Mouse (Mus musculus) retina, embryonic 14.5 days (tissue): ENCODE results near the gene Maml3.

Experiments used
- DNase-seq: peaks from one replicate; pipeline ENCODE4 v3.0.0-alpha.2; 2015; ENCODE audit warnings: low spot score

The Maml3 gene

DNA sequence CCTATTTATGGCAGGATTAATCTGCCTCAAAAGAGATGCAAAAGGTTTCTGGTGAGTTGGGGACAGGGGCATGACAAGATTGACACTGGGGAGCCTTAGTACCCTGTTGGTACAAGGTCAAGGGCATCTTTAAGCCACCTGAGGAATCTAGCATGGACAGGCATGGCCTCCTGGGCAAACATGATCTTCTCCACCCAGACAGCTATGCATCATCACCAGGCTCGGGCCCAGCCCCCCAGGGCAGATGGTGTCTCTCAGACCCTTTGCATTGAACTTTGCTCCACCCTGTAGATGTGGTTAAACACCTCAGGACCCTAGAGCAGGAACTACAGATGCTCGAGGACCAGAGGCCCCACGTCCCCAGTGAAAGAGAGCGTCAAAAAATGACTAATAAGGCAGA is 444.8 kb downstream of the Maml3 start, which contains the start of gene Mgst2:
Gene Mgst2 (plus strand): TSS at position 301 of the 400 bp plus-strand sequence.
- no peak for DNase-seq

- no peak for DNase-seq
Observed at GRCm38 (mm10) chr3:51659415-51659814, 445.5 kb downstream of the Maml3 start.

- DNase-seq, result no peak
Observed at GRCm38 (mm10) chr3:51654303-51655055, 450.4 kb downstream of the Maml3 start.

- peak; percentile 61 for DNase-seq
Observed at GRCm38 (mm10) chr3:51652701-51653100, 452.2 kb downstream of the Maml3 start.

DNA sequence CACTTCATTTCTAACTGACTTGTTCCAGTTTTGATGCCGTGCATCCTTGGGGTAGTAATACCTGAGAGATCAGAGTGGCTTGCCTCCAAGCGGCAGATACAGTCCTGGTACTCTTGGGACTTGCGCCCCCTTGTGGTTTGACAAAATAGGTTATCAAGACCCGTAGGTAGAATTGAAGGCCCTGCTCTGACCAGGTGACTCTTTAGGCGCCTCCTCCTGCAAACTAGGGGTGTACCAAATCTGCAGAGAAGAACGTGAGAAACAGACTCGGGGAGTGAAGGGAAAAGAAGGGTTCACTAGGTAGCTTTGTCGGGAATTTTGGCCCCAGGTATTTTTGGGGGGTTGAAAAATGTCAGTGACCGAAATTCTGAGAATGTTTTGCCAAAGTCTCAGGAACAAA is 452.6 kb downstream of the Maml3 start:
- peak; percentile 91 for DNase-seq

DNA sequence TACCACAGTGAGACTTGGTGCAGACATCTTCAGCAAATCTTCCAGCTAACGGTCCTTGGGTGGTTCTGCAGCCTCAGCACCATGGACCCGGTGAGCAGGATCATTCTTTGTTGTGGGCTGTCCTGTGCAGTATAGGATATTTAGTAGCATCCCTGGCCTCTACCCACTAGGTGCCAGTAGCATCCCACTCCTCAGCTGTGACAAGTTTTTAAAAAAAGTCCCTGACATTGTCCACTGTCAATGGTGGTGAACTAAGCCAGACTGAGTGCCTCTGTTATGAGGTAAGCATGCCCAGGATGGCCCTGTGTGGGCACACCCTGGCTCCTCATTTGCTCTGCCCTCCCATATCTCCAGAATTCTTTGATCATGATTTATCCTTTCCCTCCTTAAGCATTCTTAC is 453.7 kb downstream of the Maml3 start:
- peak; percentile 48 for DNase-seq

- no peak for DNase-seq
Observed at GRCm38 (mm10) chr3:51649986-51650385, 454.9 kb downstream of the Maml3 start.

DNA sequence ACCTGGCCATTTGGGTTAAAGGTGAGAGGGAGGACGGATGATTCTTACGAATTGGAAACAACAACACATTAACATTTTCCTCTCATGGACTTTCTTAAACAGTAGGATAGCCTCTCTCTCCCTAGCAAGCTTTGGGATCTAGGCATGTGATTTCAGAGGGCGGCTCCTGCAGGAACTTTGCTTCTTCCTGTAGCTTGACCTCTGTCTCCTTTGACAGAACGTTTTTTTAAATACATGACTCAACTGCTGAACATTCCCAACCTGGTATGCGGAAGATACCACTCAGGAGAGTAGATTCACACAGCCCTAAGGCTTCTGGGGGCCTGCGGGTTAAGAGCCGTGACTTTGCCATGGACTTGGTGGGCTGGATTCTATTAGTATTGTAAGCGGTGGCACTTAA is 455.4 kb downstream of the Maml3 start:
- DNase-seq, result no peak

DNA sequence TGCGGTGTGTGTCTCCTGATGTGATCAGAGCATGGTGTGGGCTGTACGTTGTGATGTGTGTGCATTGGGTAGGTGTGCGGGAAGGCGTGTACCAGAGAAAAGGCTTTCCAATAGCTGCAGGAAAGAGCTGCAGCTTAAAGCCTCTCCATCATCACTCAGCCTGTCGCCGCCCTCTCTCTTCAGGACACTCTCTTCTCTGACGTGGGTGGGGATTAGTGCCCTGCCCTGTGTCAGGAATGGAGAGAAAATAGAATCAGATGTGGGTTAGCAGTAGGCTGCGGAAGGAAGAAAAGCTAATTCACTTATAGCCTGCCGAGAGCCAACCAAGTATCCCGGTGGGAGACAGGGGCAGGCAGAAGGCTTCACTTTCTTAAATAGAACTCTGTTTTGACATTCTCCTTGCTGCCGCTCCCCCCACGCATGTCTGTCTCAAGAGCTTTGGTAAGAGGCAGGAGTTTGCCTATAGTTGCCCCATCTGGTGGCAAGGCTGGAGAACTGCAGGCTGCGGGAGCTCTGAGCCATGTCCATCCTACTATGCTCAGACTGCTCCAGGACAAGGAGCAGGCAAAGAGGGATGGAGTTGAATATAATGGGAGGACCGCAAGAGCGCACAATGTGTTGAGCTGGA is 456.7 kb downstream of the Maml3 start:
- DNase-seq, result peak; percentile 90

- peak; percentile 61 for DNase-seq
Observed at GRCm38 (mm10) chr3:51647356-51647755, 457.5 kb downstream of the Maml3 start.

DNA sequence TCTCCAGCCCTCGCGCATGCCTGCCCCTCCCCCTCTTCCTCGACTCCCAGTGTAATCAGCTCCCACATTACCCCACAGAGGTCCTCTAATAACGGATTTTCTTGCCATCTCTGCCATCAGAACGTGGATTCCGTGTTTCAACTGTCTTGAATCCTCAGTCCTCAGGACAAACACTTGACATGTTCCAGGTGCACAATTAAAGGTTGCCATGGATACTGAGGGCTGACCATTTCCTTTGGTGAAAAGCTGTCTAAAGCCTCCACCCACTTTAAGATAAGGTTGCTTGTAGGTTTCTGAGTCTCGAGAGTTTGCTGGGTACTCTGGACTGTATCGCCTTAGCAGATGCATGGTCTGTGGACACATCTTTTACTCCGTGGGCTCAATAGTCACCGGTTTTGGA is 458.6 kb downstream of the Maml3 start:
- DNase-seq, result no peak

DNA sequence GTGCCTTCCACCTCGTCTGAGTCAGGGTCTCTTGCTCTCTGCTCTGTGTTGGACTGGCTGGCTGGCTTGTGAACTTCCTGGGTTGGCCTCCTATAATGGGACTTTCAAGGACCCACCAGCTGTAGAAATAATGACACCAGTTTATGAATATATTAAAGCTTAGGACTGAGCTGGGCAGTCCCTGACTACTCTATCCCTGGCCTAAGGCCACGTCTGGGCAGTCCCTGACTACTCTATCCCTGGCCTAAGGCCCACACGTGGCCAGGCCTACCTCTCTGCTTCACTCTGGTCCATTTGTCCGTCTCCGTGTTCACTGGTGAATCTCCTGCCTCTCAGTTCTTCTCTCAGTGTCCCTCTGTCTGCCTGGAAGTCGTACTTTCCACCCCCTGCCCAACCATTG is 459.4 kb downstream of the Maml3 start:
- no peak for DNase-seq

DNA sequence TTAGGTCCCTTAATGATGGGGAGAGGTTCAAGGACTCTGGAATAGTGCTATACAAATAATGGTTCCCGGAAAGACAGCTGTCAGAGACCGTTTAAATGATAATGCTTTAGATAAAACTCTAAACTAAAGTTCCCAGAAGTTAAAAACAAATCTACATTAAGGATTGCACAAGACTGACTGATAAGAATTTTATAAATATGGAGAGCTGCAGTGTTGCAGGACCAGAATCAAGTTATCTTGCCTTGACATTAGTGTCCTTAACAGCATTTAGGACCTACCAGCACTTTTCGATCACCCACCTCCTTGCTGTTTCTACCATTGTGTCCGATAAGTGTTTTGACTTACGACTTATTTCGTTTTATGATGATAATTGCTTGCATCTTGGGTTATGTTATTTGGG is 466.6 kb downstream of the Maml3 start:
- DNase-seq, result no peak

DNA sequence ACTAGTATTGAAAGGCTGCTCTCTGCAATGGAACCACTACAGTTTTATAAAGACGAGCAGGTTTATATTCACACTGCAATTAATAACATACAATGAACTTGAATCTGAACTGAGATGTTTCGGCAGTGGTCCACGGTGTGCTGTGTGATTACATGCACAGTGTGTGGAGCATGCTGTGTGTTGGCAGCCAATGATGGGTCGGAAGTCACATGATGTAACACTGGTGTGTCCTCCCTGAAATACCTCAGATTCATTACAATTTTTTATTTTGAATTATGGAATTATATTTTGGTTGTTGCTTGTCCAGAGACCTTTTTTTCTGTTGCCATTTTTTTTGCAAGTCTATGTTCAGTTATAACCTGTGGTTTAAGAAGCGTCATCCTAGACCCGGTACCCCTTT is 467.6 kb downstream of the Maml3 start:
- no peak for DNase-seq

DNA sequence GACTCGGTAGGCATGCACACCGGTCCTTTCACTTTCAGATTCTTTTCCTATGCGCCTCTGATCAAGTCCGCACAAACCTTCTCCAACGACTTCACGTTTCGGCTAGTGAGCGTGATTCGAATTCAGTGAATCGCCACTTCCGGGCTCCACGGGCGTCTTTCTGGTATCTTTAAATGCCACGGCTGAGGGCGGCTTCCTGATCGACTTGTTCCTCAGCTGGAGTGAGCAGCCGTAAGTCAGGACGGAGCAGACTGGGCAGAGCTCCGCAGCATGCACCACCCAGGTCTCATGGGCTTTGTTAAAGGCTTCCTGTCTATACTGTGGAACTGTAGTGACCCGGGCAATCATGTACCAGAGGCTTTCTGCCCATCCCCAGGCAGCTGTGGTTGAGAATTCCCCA is 468.2 kb downstream of the Maml3 start:
- DNase-seq, result no peak

DNA sequence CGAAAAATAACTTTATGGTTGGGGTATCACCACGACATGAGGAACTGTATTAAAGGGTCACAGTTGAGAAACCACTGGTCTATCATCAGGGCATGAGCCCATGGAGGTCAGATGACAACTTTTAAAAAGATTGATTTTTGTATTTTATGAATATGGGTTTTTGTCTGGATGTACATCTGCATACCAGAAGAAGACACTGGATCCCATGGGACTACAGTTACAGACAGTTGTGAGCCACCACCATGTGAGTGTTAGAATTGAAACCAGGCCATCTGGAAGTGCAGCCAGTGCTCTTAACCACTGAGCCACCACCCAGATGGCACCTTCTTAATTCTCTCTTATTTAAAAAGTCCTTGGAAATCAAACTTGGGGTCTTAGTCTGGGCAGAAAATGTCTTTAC is 468.9 kb downstream of the Maml3 start:
- DNase-seq, result no peak
